Mouse (Mus musculus): ENCODE measurements at regions not wholly inside any gene's neighbourhood (a gene's known extent, or its start where the extent isn't known, plus 50 kb on each side); places are given as distances from the start of the nearest gene placed in this dataset.

GRCm38 (mm10) chr2:78493115-78493514 lies 374.8 kb upstream of the Ube2e3 start:
- ATAC-seq (replicated peaks): no peak
- Histone ChIP-seq H3K4me2 (replicated peaks) (no peak overlapping the region), H3K9me3 (no peaks in the 10 kb centered on the region)

GRCm38 (mm10) chr2:78480036-78480435 lies 387.9 kb upstream of the Ube2e3 start:
- 89% methylated on average over 4 of the region's 4 CpGs for WGBS
- no peaks in the 10 kb centered on the region for H3K4me1 ChIP-seq
- no peak overlapping the region for H3K27ac ChIP-seq (replicated peaks)
- no peak overlapping the region for H3K9ac ChIP-seq (replicated peaks)
- H3K4me3 ChIP-seq: no peak overlapping the region
- no peak overlapping the region for H3K4me2 ChIP-seq (replicated peaks)
- H3K36me3 ChIP-seq: no peaks in the 10 kb centered on the region
- H3K27me3 ChIP-seq: no peaks in the 10 kb centered on the region
- no peak for ATAC-seq (replicated peaks)
- no peaks in the 10 kb centered on the region for H3K9me3 ChIP-seq

More at GRCm38 (mm10) chr2:78493115-78493514, 374.8 kb upstream of the Ube2e3 start:
- no peaks in the 10 kb centered on the region for H3K4me1 ChIP-seq
- no peak overlapping the region for H3K4me3 ChIP-seq
- H3K36me3 ChIP-seq: no peaks in the 10 kb centered on the region
- no peak overlapping the region for H3K9ac ChIP-seq (replicated peaks)
- H3K27ac ChIP-seq (replicated peaks): no peak overlapping the region
- H3K27me3 ChIP-seq: no peaks in the 10 kb centered on the region

GRCm38 (mm10) chr2:78459444-78459843 lies 408.5 kb upstream of the Ube2e3 start:
- H3K4me2 ChIP-seq (replicated peaks): no peak overlapping the region
- H3K4me1 ChIP-seq: no peaks in the 10 kb centered on the region
- H3K27ac ChIP-seq (replicated peaks): no peak overlapping the region
- no peak overlapping the region for H3K4me3 ChIP-seq
- no peaks in the 10 kb centered on the region for H3K27me3 ChIP-seq
- 84% methylated on average over 4 of the region's 4 CpGs for WGBS
- no peak for ATAC-seq (replicated peaks)
- no peaks in the 10 kb centered on the region for H3K9me3 ChIP-seq
- no peaks in the 10 kb centered on the region for H3K36me3 ChIP-seq
- H3K9ac ChIP-seq (replicated peaks): no peak overlapping the region

- 91% methylated on average over 3 of the region's 3 CpGs for WGBS
- Histone ChIP-seq H3K4me2 (replicated peaks) (no peak overlapping the region), H3K4me1 (no peaks in the 10 kb centered on the region), H3K27me3 (no peaks in the 10 kb centered on the region), H3K9ac (replicated peaks) (no peak overlapping the region), H3K36me3 (no peaks in the 10 kb centered on the region), H3K9me3 (no peaks in the 10 kb centered on the region), H3K4me3 (no peak overlapping the region), H3K27ac (replicated peaks) (no peak overlapping the region)
- no peak for ATAC-seq (replicated peaks)
These were observed 414.5 kb upstream of the Ube2e3 start for GRCm38 (mm10) chr2:78453411-78453810.

GRCm38 (mm10) chr2:78436816-78437215 lies 431.1 kb upstream of the Ube2e3 start:
- H3K4me1 ChIP-seq: no peaks in the 10 kb centered on the region

GRCm38 (mm10) chr2:78435071-78435470 lies 432.9 kb upstream of the Ube2e3 start:
- 77% methylated on average over 2 of the region's 2 CpGs for WGBS
- Histone ChIP-seq H3K4me1 (no peaks in the 10 kb centered on the region), H3K36me3 (no peaks in the 10 kb centered on the region), H3K27ac (replicated peaks) (no peak overlapping the region), H3K27me3 (no peaks in the 10 kb centered on the region), H3K9ac (replicated peaks) (no peak overlapping the region), H3K4me3 (no peak overlapping the region), H3K9me3 (no peaks in the 10 kb centered on the region), H3K4me2 (replicated peaks) (no peak overlapping the region)
- ATAC-seq (replicated peaks): no peak

More at GRCm38 (mm10) chr2:78436816-78437215, 431.1 kb upstream of the Ube2e3 start:
- ATAC-seq (replicated peaks): no peak
- Histone ChIP-seq H3K27ac (replicated peaks) (no peak overlapping the region), H3K27me3 (no peaks in the 10 kb centered on the region), H3K4me2 (replicated peaks) (no peak overlapping the region), H3K9ac (replicated peaks) (no peak overlapping the region), H3K9me3 (no peaks in the 10 kb centered on the region), H3K4me3 (no peak overlapping the region), H3K36me3 (no peaks in the 10 kb centered on the region)

- no peak overlapping the region for H3K4me2 ChIP-seq (replicated peaks)
- ATAC-seq (replicated peaks): no peak
- no peaks in the 10 kb centered on the region for H3K9me3 ChIP-seq
- H3K27me3 ChIP-seq: no peaks in the 10 kb centered on the region
- H3K27ac ChIP-seq (replicated peaks): no peak overlapping the region
- H3K9ac ChIP-seq (replicated peaks): no peak overlapping the region
- no peak overlapping the region for H3K4me3 ChIP-seq
- H3K36me3 ChIP-seq: no peaks in the 10 kb centered on the region
- H3K4me1 ChIP-seq: no peaks in the 10 kb centered on the region
These were observed 440.1 kb upstream of the Ube2e3 start for GRCm38 (mm10) chr2:78427659-78428336.

- WGBS: 71% methylated on average over 3 of the region's 3 CpGs
- Histone ChIP-seq H3K4me1 (no peaks in the 10 kb centered on the region), H3K27ac (replicated peaks) (no peak overlapping the region), H3K4me3 (no peak overlapping the region), H3K9ac (replicated peaks) (no peak overlapping the region), H3K4me2 (replicated peaks) (no peak overlapping the region), H3K9me3 (no peaks in the 10 kb centered on the region), H3K27me3 (no peaks in the 10 kb centered on the region), H3K36me3 (no peaks in the 10 kb centered on the region)
- no peak for ATAC-seq (replicated peaks)
These were observed 449.2 kb upstream of the Ube2e3 start for GRCm38 (mm10) chr2:78418561-78419338.

- H3K9me3 ChIP-seq: no peaks in the 10 kb centered on the region
- no peaks in the 10 kb centered on the region for H3K4me1 ChIP-seq
- no peak overlapping the region for H3K27ac ChIP-seq (replicated peaks)
- 74% methylated on average over 2 of the region's 2 CpGs for WGBS
- no peaks in the 10 kb centered on the region for H3K36me3 ChIP-seq
- no peak overlapping the region for H3K4me3 ChIP-seq
- ATAC-seq (replicated peaks): no peak
- no peaks in the 10 kb centered on the region for H3K27me3 ChIP-seq
- H3K4me2 ChIP-seq (replicated peaks): no peak overlapping the region
- no peak overlapping the region for H3K9ac ChIP-seq (replicated peaks)
These were observed 451.3 kb upstream of the Ube2e3 start for GRCm38 (mm10) chr2:78416574-78417109.

- Histone ChIP-seq H3K4me3 (no peak overlapping the region), H3K4me1 (no peaks in the 10 kb centered on the region), H3K27me3 (no peaks in the 10 kb centered on the region), H3K9ac (replicated peaks) (no peak overlapping the region), H3K4me2 (replicated peaks) (no peak overlapping the region), H3K36me3 (no peaks in the 10 kb centered on the region), H3K9me3 (no peaks in the 10 kb centered on the region), H3K27ac (replicated peaks) (no peak overlapping the region)
- ATAC-seq (replicated peaks): no peak
- WGBS: 90% methylated on average over 4 of the region's 4 CpGs
These were observed 454.9 kb upstream of the Ube2e3 start for GRCm38 (mm10) chr2:78412985-78413384.

- H3K4me2 ChIP-seq (replicated peaks): no peak overlapping the region
- H3K4me1 ChIP-seq: no peaks in the 10 kb centered on the region
- H3K4me3 ChIP-seq: no peak overlapping the region
- no peak overlapping the region for H3K27ac ChIP-seq (replicated peaks)
- no peaks in the 10 kb centered on the region for H3K9me3 ChIP-seq
- no peak overlapping the region for H3K9ac ChIP-seq (replicated peaks)
- 85% methylated on average over 3 of the region's 3 CpGs for WGBS
- H3K36me3 ChIP-seq: no peaks in the 10 kb centered on the region
- no peaks in the 10 kb centered on the region for H3K27me3 ChIP-seq
- no peak for ATAC-seq (replicated peaks)
These were observed 457.7 kb upstream of the Cwc22 start for GRCm38 (mm10) chr2:78403890-78404289.

GRCm38 (mm10) chr2:78399236-78399635 lies 453.1 kb upstream of the Cwc22 start:
- Histone ChIP-seq H3K9ac (replicated peaks) (no peak overlapping the region), H3K27ac (replicated peaks) (no peak overlapping the region), H3K36me3 (no peaks in the 10 kb centered on the region), H3K4me2 (replicated peaks) (no peak overlapping the region), H3K4me1 (no peaks in the 10 kb centered on the region), H3K4me3 (no peak overlapping the region), H3K9me3 (no peaks in the 10 kb centered on the region), H3K27me3 (no peaks in the 10 kb centered on the region)
- ATAC-seq (replicated peaks): no peak

Data from forebrain, embryonic 15.5 days (tissue).